Mouse (Mus musculus) erythroblast, embryonic 14.5 days (primary cell): ENCODE data around the gene Gm5485. TPM values are rescaled to one million over a fixed set of nuclear protein-coding genes. Genes with fewer than 3 reads are reported as not detected.

Source experiments
- H3K27me3 ChIP-seq: 2 replicates; pipeline ENCODE4 v1.6.1; 2012; ENCODE audit warnings: inconsistent platforms; ENCODE audit not compliant: control insufficient read depth
- H3K36me3 ChIP-seq: 2 replicates; pipeline ENCODE4 v1.6.1; 2012; ENCODE audit warnings: mild to moderate bottlenecking, inconsistent platforms; ENCODE audit not compliant: control insufficient read depth
- H3K4me1 ChIP-seq: 2 replicates; pipeline ENCODE4 v1.6.1; 2012; ENCODE audit warnings: inconsistent platforms; ENCODE audit not compliant: control insufficient read depth
- H3K4me3 ChIP-seq: replicated peaks from 2 replicates; pipeline ENCODE3; 2012; ENCODE audit warnings: moderate library complexity, mild to moderate bottlenecking, inconsistent platforms
- H3K9me3 ChIP-seq: 2 replicates; pipeline ENCODE4 v1.6.1; 2012; ENCODE audit warnings: low read length, inconsistent platforms, mixed read lengths; ENCODE audit not compliant: control insufficient read depth
- GATA1 ChIP-seq: IDR thresholded peaks from 2 replicates; pipeline ENCODE4 v1.6.1; 2012; ENCODE audit warnings: low read length, inconsistent platforms, mixed read lengths
- TAL1 ChIP-seq: IDR thresholded peaks from 3 replicates; pipeline ENCODE4 v1.6.1; 2012; ENCODE audit warnings: low read length, inconsistent platforms, mixed read lengths
- polyA plus RNA-seq: library from polyadenylated mRNA; stranded (reverse); fragments of >175 nt; gene quantifications from 2 replicates; pipeline ENCODE4 v1.2.3, GENCODE M21; 2012

Gene Gm5485
- polyA plus RNA-seq, result not detected in 2 replicates

- Histone ChIP-seq H3K36me3 (no peaks in the 10 kb centered on the region), H3K27me3 (no peaks in the 10 kb centered on the region), H3K9me3 (0 out of 2 replicates have a peak, but pooled peaks cover 2% of the 10 kb centered on the region), H3K4me3 (no peak within 1 kb of the TSS), H3K4me1 (no peaks in the 10 kb centered on the region)
- TF ChIP-seq TAL1 (no peak), GATA1 (no peak)
Measured at GRCm38 (mm10) chr16:48412246-48412645, at the start of gene Gm5485. Gm5485 (minus strand) TSS chr16:48412416.

- Histone ChIP-seq H3K4me1 (no peaks in the 10 kb centered on the region), H3K9me3 (no peaks in the 10 kb centered on the region; the same call in 1 of the 2 replicates), H3K27me3 (no peaks in the 10 kb centered on the region), H3K36me3 (no peaks in the 10 kb centered on the region), H3K4me3 (no peak overlapping the region)
- TF ChIP-seq GATA1 (no peak), TAL1 (no peak)
Measured at GRCm38 (mm10) chr16:48453264-48453663, 41.0 kb upstream of the Gm5485 start.

- Histone ChIP-seq H3K36me3 (no peaks in the 10 kb centered on the region), H3K27me3 (no peaks in the 10 kb centered on the region), H3K4me3 (no peak overlapping the region), H3K9me3 (no peaks in the 10 kb centered on the region; the same call in 1 of the 2 replicates), H3K4me1 (no peaks in the 10 kb centered on the region)
- TF ChIP-seq GATA1, result no peak
Measured at GRCm38 (mm10) chr16:48446161-48446925, 34.1 kb upstream of the Gm5485 start.

- Histone ChIP-seq H3K9me3 (no peaks in the 10 kb centered on the region; the same call in 1 of the 2 replicates), H3K27me3 (no peaks in the 10 kb centered on the region), H3K4me3 (no peak overlapping the region), H3K36me3 (no peaks in the 10 kb centered on the region), H3K4me1 (no peaks in the 10 kb centered on the region)
- TF ChIP-seq TAL1, result no peak
- TF ChIP-seq GATA1, result no peak
Measured at GRCm38 (mm10) chr16:48444589-48444988, 32.4 kb upstream of the Gm5485 start.

- H3K4me3 ChIP-seq, result no peak overlapping the region
- H3K4me1 ChIP-seq, result no peaks in the 10 kb centered on the region
- H3K9me3 ChIP-seq, result no peaks in the 10 kb centered on the region
- TF ChIP-seq TAL1, result no peak
- no peak for TF ChIP-seq GATA1
- H3K36me3 ChIP-seq, result no peaks in the 10 kb centered on the region
- H3K27me3 ChIP-seq, result no peaks in the 10 kb centered on the region
Measured at GRCm38 (mm10) chr16:48437476-48437875, 25.3 kb upstream of the Gm5485 start.

GRCm38 (mm10) chr16:48435454-48435853, 23.2 kb upstream of the Gm5485 start:
- no peaks in the 10 kb centered on the region for H3K27me3 ChIP-seq
- H3K4me1 ChIP-seq, result no peaks in the 10 kb centered on the region
- no peaks in the 10 kb centered on the region for H3K36me3 ChIP-seq
- H3K9me3 ChIP-seq, result peaks cover 2% of the 10 kb centered on the region; the same call in 1 of the 2 replicates
- no peak overlapping the region for H3K4me3 ChIP-seq
- TF ChIP-seq TAL1 (no peak), GATA1 (no peak)

GRCm38 (mm10) chr16:48431027-48431426, 18.8 kb upstream of the Gm5485 start, which contains the start of gene Morc1:
Morc1 (plus strand) TSS chr16:48431237.
- Histone ChIP-seq H3K4me1 (no peaks in the 10 kb centered on the region), H3K9me3 (peaks cover 4% of the 10 kb centered on the region; the same call in 1 of the 2 replicates), H3K4me3 (no peak within 1 kb of the TSS), H3K36me3 (no peaks in the 10 kb centered on the region), H3K27me3 (no peaks in the 10 kb centered on the region)
- TF ChIP-seq TAL1 (no peak), GATA1 (no peak)

GRCm38 (mm10) chr16:48429427-48429826, 17.2 kb upstream of the Gm5485 start:
- Histone ChIP-seq H3K27me3 (no peaks in the 10 kb centered on the region), H3K4me3 (no peak overlapping the region), H3K9me3 (peaks cover 4% of the 10 kb centered on the region; the same call in 1 of the 2 replicates), H3K4me1 (no peaks in the 10 kb centered on the region), H3K36me3 (no peaks in the 10 kb centered on the region)
- TF ChIP-seq TAL1, result no peak
- no peak for TF ChIP-seq GATA1

- Histone ChIP-seq H3K36me3 (no peaks in the 10 kb centered on the region), H3K9me3 (0 out of 2 replicates have a peak, but pooled peaks cover 2% of the 10 kb centered on the region), H3K4me1 (no peaks in the 10 kb centered on the region), H3K4me3 (no peak overlapping the region), H3K27me3 (no peaks in the 10 kb centered on the region)
- TF ChIP-seq GATA1, result no peak
Measured at GRCm38 (mm10) chr16:48424069-48424468, 11.9 kb upstream of the Gm5485 start.
